8 mouse cellular contexts compared by ENCODE assay signal in genomic region chr14:121108439-121109115, GRCm38 (mm10).
A peak's percentile ranks its signal among the peaks of the same experiment; 100 is the strongest.
DNase-seq lines count a peak whose midpoint lies in the region; ATAC-seq and TF ChIP-seq lines count a peak whose summit lies in the region.

No protein-coding gene starts in this region.

- CTCF ChIA-PET in Patski (lab: Charles Lee), result interaction anchor here (0.8 to 1.2 kb wide), 3 partner anchors 12 to 36 kb away, joined by 3 to 4 read pairs (median 3); no protein-coding TSS in a partner anchor

- peak; percentile 72 for DNase-seq in Patski (ENCODE audit: low read depth, low spot score)
- peak; percentile 43 for DNase-seq in embryonic facial prominence, embryonic 10.5 days (ENCODE audit: low spot score)
- DNase-seq in liver, embryonic 13.5 days, result no peak
- DNase-seq in layer of hippocampus, postnatal 10 days (ENCODE audit: low spot score in 2 of 2), result no peak
- no peak for DNase-seq in thymus, postnatal 36 days
- DNase-seq in layer of hippocampus, postnatal 14 days (ENCODE audit: low spot score in 2 of 2), result no peak

- in situ Hi-C loops in Patski (cut with MboI; ENCODE audit: low pct_unique_long_range_greater_than_20kb), result no loop called here

- no peak overlapping the region for H3K4me3 ChIP-seq in embryonic facial prominence, embryonic 10.5 days
- H3K4me3 ChIP-seq in hindbrain, embryonic 16.5 days (ENCODE audit: low read length), result no peak overlapping the region
- H3K4me3 ChIP-seq in liver, embryonic 13.5 days (replicated peaks), result no peak overlapping the region
- no peak overlapping the region for H3K4me3 ChIP-seq in stomach, embryonic 15.5 days (replicated peaks)

- no peak overlapping the region for H3K4me2 ChIP-seq in hindbrain, embryonic 16.5 days (ENCODE audit: low read length)
- no peak overlapping the region for H3K4me2 ChIP-seq in liver, embryonic 13.5 days
- peak overlapping the region; percentile 32 for H3K4me2 ChIP-seq in stomach, embryonic 15.5 days

- H3K9ac ChIP-seq in hindbrain, embryonic 16.5 days (ENCODE audit: low read depth, low read length), result no peak overlapping the region
- no peak overlapping the region for H3K9ac ChIP-seq in liver, embryonic 13.5 days
- no peak overlapping the region for H3K9ac ChIP-seq in stomach, embryonic 15.5 days

- 20% methylated on average over 8 of the region's 8 CpGs for WGBS in embryonic facial prominence, embryonic 10.5 days
- 18% methylated on average over 8 of the region's 8 CpGs for WGBS in hindbrain, embryonic 16.5 days
- WGBS in liver, embryonic 13.5 days (ENCODE audit: insufficient replicate concordance), result 50% methylated on average over 8 of the region's 8 CpGs
- 11% methylated on average over 8 of the region's 8 CpGs for WGBS in stomach, embryonic 15.5 days

- no peak for TF ChIP-seq CTCF in Patski (IDR thresholded peaks at IDR 0.05)

- POLR2A ChIA-PET in Patski (lab: Charles Lee), result no interaction called here

- H3K27ac ChIP-seq in embryonic facial prominence, embryonic 10.5 days (replicated peaks), result peak overlapping the region; percentile 82
- H3K27ac ChIP-seq in hindbrain, embryonic 16.5 days (ENCODE audit: low read depth, low read length), result peak overlapping the region; percentile 11; the same call in 1 of the 2 replicates
- peak overlapping the region; percentile 57; the same call in 1 of the 2 replicates for H3K27ac ChIP-seq in liver, embryonic 13.5 days
- peak overlapping the region; percentile 82 for H3K27ac ChIP-seq in stomach, embryonic 15.5 days

- H3K9me3 ChIP-seq in embryonic facial prominence, embryonic 10.5 days, result no peaks in the 10 kb centered on the region
- H3K9me3 ChIP-seq in hindbrain, embryonic 16.5 days (ENCODE audit: control insufficient read depth, low read length), result no peaks in the 10 kb centered on the region
- no peaks in the 10 kb centered on the region for H3K9me3 ChIP-seq in liver, embryonic 13.5 days (replicated peaks)
- H3K9me3 ChIP-seq in stomach, embryonic 15.5 days, result no peaks in the 10 kb centered on the region

- peak; percentile 71 for ATAC-seq in Patski
- ATAC-seq in hindbrain, embryonic 16.5 days, result no peak
- no peak for ATAC-seq in liver, embryonic 13.5 days (ENCODE audit: low read depth)
- ATAC-seq in stomach, embryonic 15.5 days (ENCODE audit: insufficient read depth, low FRiP score, low read depth), result peak; percentile 45; the same call in 1 of the 2 replicates

- H3K27me3 ChIP-seq in Patski, result no peaks in the 10 kb centered on the region
- H3K27me3 ChIP-seq in embryonic facial prominence, embryonic 10.5 days (replicated peaks; ENCODE audit: low read depth, poor library complexity, severe bottlenecking), result no peaks in the 10 kb centered on the region
- no peaks in the 10 kb centered on the region for H3K27me3 ChIP-seq in hindbrain, embryonic 16.5 days (replicated peaks; ENCODE audit: control insufficient read depth, insufficient read depth, low read length)
- H3K27me3 ChIP-seq in liver, embryonic 13.5 days, result no peaks in the 10 kb centered on the region
- no peaks in the 10 kb centered on the region for H3K27me3 ChIP-seq in stomach, embryonic 15.5 days (replicated peaks)

- H3K36me3 ChIP-seq in embryonic facial prominence, embryonic 10.5 days (replicated peaks), result peaks cover 32% of the 10 kb centered on the region
- H3K36me3 ChIP-seq in hindbrain, embryonic 16.5 days (ENCODE audit: control insufficient read depth, insufficient read depth, low read length), result no peaks in the 10 kb centered on the region
- H3K36me3 ChIP-seq in liver, embryonic 13.5 days, result no peaks in the 10 kb centered on the region
- H3K36me3 ChIP-seq in stomach, embryonic 15.5 days, result no peaks in the 10 kb centered on the region

- peaks cover 84% of the 10 kb centered on the region for H3K4me1 ChIP-seq in embryonic facial prominence, embryonic 10.5 days
- H3K4me1 ChIP-seq in hindbrain, embryonic 16.5 days (ENCODE audit: control insufficient read depth, insufficient read depth, low read depth, low read length), result peaks cover 13% of the 10 kb centered on the region
- peaks cover 20% of the 10 kb centered on the region for H3K4me1 ChIP-seq in liver, embryonic 13.5 days (replicated peaks)
- H3K4me1 ChIP-seq in stomach, embryonic 15.5 days, result peaks cover 44% of the 10 kb centered on the region

Comparison
In these comparisons a context has a peak if more than half of its experiments do, and no peak if none do; other contexts are left out.
1. ATAC-seq: peak in Patski (single experiment) and stomach, embryonic 15.5 days (single experiment); none in hindbrain, embryonic 16.5 days (single experiment) and liver, embryonic 13.5 days (single experiment).
2. DNase-seq: peak in Patski (single experiment) and embryonic facial prominence, embryonic 10.5 days (single experiment); none in liver, embryonic 13.5 days (single experiment), layer of hippocampus, postnatal 10 days (0 of 2), thymus, postnatal 36 days (0 of 2) and layer of hippocampus, postnatal 14 days (0 of 2).
3. H3K27ac ChIP-seq: peak in every context shown above with its lines; median percentile 82 in embryonic facial prominence, embryonic 10.5 days; 82 in stomach, embryonic 15.5 days; 57 in liver, embryonic 13.5 days; 11 in hindbrain, embryonic 16.5 days.